Mouse (Mus musculus): ENCODE measurements around the gene Vezf1.

GRCm38 (mm10) chr11:88076394-88076793 lies 8.3 kb downstream of the Vezf1 start:
- TF ChIP-seq CTCF (IDR thresholded peaks at IDR 0.05; ENCODE audit: extremely low read depth, insufficient read depth, insufficient read length, insufficient replicate concordance): no peak
- no peak for TF ChIP-seq POLR2A (IDR thresholded peaks at IDR 0.05; ENCODE audit: low read depth, low read length)
